16 mouse cellular contexts compared by ENCODE assay signal in the genomic region with DNA sequence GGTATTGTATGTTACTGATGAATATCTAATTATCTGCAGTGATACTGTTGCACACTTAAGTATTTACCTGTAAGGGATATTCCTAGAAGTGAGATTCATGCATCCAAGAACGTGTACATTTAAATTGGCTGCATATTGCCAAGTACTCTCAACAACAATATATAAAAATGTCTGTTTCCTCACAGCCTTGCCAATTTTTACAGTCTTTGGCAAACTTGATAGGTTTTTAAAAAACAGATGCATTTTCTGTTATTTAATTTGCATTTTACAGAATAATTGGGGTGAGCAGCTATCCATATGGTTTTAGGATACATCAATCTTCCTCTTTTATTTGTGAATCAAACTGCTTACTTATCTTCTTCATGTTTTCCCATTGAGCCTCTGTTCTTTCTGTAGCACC.
"Had no signal": no experiment of that assay in that cellular context is flagged by ENCODE, and none has a peak within 500 bp of the region (broad histone marks: within the 10 kb centered on the region; RNA-seq: fewer than 3 reads in every experiment).

No protein-coding gene starts in this region.

- H3K9ac ChIP-seq: lung, embryonic 15.5 days; midbrain, embryonic 12.5 days; midbrain, embryonic 15.5 days; neural tube, embryonic 12.5 days; stomach, embryonic 15.5 days had no signal

- H3K4me3 ChIP-seq: lung, embryonic 15.5 days; megakaryocyte, embryonic 14.5 days; midbrain, embryonic 12.5 days; midbrain, embryonic 15.5 days; neural tube, embryonic 12.5 days; stomach, embryonic 15.5 days had no signal

- H3K4me2 ChIP-seq: lung, embryonic 15.5 days; midbrain, embryonic 12.5 days; midbrain, embryonic 15.5 days; neural tube, embryonic 12.5 days; stomach, embryonic 15.5 days had no signal

- H3K4me1 ChIP-seq: lung, embryonic 15.5 days; megakaryocyte, embryonic 14.5 days; midbrain, embryonic 12.5 days; midbrain, embryonic 15.5 days; neural tube, embryonic 12.5 days; stomach, embryonic 15.5 days had no signal

- H3K27ac ChIP-seq: lung, embryonic 15.5 days; macrophage; midbrain, embryonic 12.5 days; midbrain, embryonic 15.5 days; neural tube, embryonic 12.5 days; stomach, embryonic 15.5 days; stomach, postnatal 0 days had no signal

- DNase-seq: lung, adult 2 months; lung, postnatal 14 days; lung, postnatal 36 days; right cerebral cortex, postnatal 14 days; thymus, adult 2 months; thymus, postnatal 25 days; thymus, postnatal 4 days had no signal

- ATAC-seq: lung, postnatal 0 days; midbrain, embryonic 15.5 days had no signal

- H3K36me3 ChIP-seq: lung, embryonic 15.5 days; midbrain, embryonic 12.5 days; midbrain, embryonic 15.5 days; neural tube, embryonic 12.5 days; stomach, embryonic 15.5 days had no signal

- H3K9me3 ChIP-seq: lung, embryonic 15.5 days; megakaryocyte, embryonic 14.5 days; midbrain, embryonic 12.5 days; midbrain, embryonic 15.5 days; neural tube, embryonic 12.5 days; stomach, embryonic 15.5 days had no signal

- H3K27me3 ChIP-seq: lung, embryonic 15.5 days; megakaryocyte, embryonic 14.5 days; midbrain, embryonic 12.5 days; midbrain, embryonic 15.5 days; neural tube, embryonic 12.5 days; stomach, embryonic 15.5 days had no signal
